Mouse (Mus musculus): ENCODE results near the gene Pex3.

- TF ChIP-seq CTCF (IDR thresholded peaks at IDR 0.05) = no peak
- no peak for TF ChIP-seq POLR2A (IDR thresholded peaks at IDR 0.05; ENCODE audit: insufficient read depth, low read depth, low read length)
Observed at GRCm38 (mm10) chr10:13600926-13601325, 48.0 kb upstream of the Pex3 start.
